Mouse (Mus musculus) Muller cell, postnatal 12 days (primary cell): ENCODE results near the gene Gm9837.
"Not testable (repeated sequence)": the region's sequence is repeated elsewhere in the genome, so short reads cannot be mapped to it uniquely, and the experiment has no call there.

ENCODE experiments used
- DNase-seq: peaks from one replicate; pipeline ENCODE4 v3.0.0-alpha.2; 2015; ENCODE audit errors: inconsistent ontology term

The Gm9837 gene

GRCm38 (mm10) chr11:53456474-53457371 lies 13.6 kb downstream of the Gm9837 start, which contains the start of the genes Gm10447 and Shroom1:
Gene Gm10447, minus strand, starts transcription at chr11:53457110.
Gene Shroom1, plus strand, starts transcription at chr11:53457205.
- DNase-seq = peak; percentile 66

- no peak for DNase-seq
Observed at GRCm38 (mm10) chr11:53453031-53453430, 17.2 kb downstream of the Gm9837 start.

GRCm38 (mm10) chr11:53452396-53452795 lies 17.9 kb downstream of the Gm9837 start:
- DNase-seq = no peak

- DNase-seq = no peak
Observed at GRCm38 (mm10) chr11:53451361-53451760, 18.9 kb downstream of the Gm9837 start.

GRCm38 (mm10) chr11:53450070-53450705 lies 20.1 kb downstream of the Gm9837 start:
- no peak for DNase-seq

- no peak for DNase-seq
Observed at GRCm38 (mm10) chr11:53448529-53448928, 21.8 kb downstream of the Gm9837 start.

GRCm38 (mm10) chr11:53447996-53448395 lies 22.3 kb downstream of the Gm9837 start:
- DNase-seq = no peak

- no peak for DNase-seq
Observed at GRCm38 (mm10) chr11:53446183-53446582, 24.1 kb downstream of the Gm9837 start.

- DNase-seq = no peak
Observed at GRCm38 (mm10) chr11:53445562-53445961, 24.7 kb downstream of the Gm9837 start.

- no peak for DNase-seq
Observed at GRCm38 (mm10) chr11:53443861-53444260, 26.4 kb downstream of the Gm9837 start.

GRCm38 (mm10) chr11:53441921-53442320 lies 28.4 kb downstream of the Gm9837 start:
- no peak for DNase-seq

- DNase-seq = no peak
Observed at GRCm38 (mm10) chr11:53436338-53436737, 33.9 kb downstream of the Gm9837 start.

- no peak for DNase-seq
Observed at GRCm38 (mm10) chr11:53435504-53435903, 34.8 kb downstream of the Gm9837 start.

GRCm38 (mm10) chr11:53433057-53433456 lies 37.2 kb downstream of the Gm9837 start:
- DNase-seq = no peak

- no peak for DNase-seq
Observed at GRCm38 (mm10) chr11:53431347-53432056, 38.8 kb downstream of the Gm9837 start.

GRCm38 (mm10) chr11:53430670-53431346 lies 39.5 kb downstream of the Gm9837 start, which contains the start of the genes Uqcrq and Gdf9:
Gene Uqcrq, minus strand, starts transcription at chr11:53430831.
Gene Gdf9, plus strand, starts transcription at chr11:53431023.
- peak; percentile 99 for DNase-seq

GRCm38 (mm10) chr11:53430300-53430669 lies 40.0 kb downstream of the Gm9837 start:
- no peak for DNase-seq

GRCm38 (mm10) chr11:53429182-53429581 lies 41.1 kb downstream of the Gm9837 start:
- no peak for DNase-seq

GRCm38 (mm10) chr11:53428716-53429057 lies 41.6 kb downstream of the Gm9837 start:
- DNase-seq = no peak

- DNase-seq = no peak
Observed at GRCm38 (mm10) chr11:53427993-53428715, 42.1 kb downstream of the Gm9837 start.

GRCm38 (mm10) chr11:53426914-53427313 lies 43.4 kb downstream of the Gm9837 start:
- not testable (repeated sequence) for DNase-seq
